Comparison of ENCODE assay signal across 1 mouse cellular context in genomic region chr2:105185768-105186529, GRCm38 (mm10).
A peak's percentile ranks its signal among the peaks of the same experiment; 100 is the strongest.
TF ChIP-seq lines count a peak whose summit lies in the region.

No protein-coding gene starts in this region.

TF ChIP-seq in CH12.LX, 34 proteins besides CTCF, POLR2A, EP300 and RAD21:
- TF ChIP-seq POLR2AphosphoS2 (IDR thresholded peaks at IDR 0.05; ENCODE audit: low read depth, low read length): no peak
- TF ChIP-seq JUND (conservative IDR thresholded peaks at IDR 0.05; ENCODE audit: low read depth, low read length): peak; percentile 68; the same call in 1 of the 2 replicates
- peak; percentile 23; the same call in 1 of the 2 replicates for TF ChIP-seq SMC3 (IDR thresholded peaks at IDR 0.05; ENCODE audit: low read depth, low read length)
- no peak for TF ChIP-seq IRF4 (IDR thresholded peaks at IDR 0.05; ENCODE audit: low read depth, low read length)
- TF ChIP-seq JUN (IDR thresholded peaks at IDR 0.05; ENCODE audit: insufficient read depth, low read depth, low read length): peak; percentile 56
- TF ChIP-seq TBP (conservative IDR thresholded peaks at IDR 0.05; ENCODE audit: low read depth, low read length): no peak
- no peak for TF ChIP-seq MAFK (IDR thresholded peaks at IDR 0.05; ENCODE audit: insufficient replicate concordance, low read length)
- TF ChIP-seq ETS1 (conservative IDR thresholded peaks at IDR 0.05; ENCODE audit: low read depth, low read length): no peak
- TF ChIP-seq NRF1 (IDR thresholded peaks at IDR 0.05; ENCODE audit: low read depth, low read length): no peak
- TF ChIP-seq BHLHE40 (IDR thresholded peaks at IDR 0.05; ENCODE audit: low read depth, low read length): no peak
- TF ChIP-seq ZKSCAN1 (IDR thresholded peaks at IDR 0.05; ENCODE audit: borderline replicate concordance, low read depth, low read length): no peak
- TF ChIP-seq CHD1 (IDR thresholded peaks at IDR 0.05; ENCODE audit: low read depth, low read length): no peak
- no peak for TF ChIP-seq MEF2A (IDR thresholded peaks at IDR 0.05; ENCODE audit: borderline replicate concordance, low read depth, low read length)
- TF ChIP-seq KAT2A (IDR thresholded peaks at IDR 0.05; ENCODE audit: insufficient replicate concordance, low read length): no peak
- TF ChIP-seq MYC (IDR thresholded peaks at IDR 0.05; ENCODE audit: low read depth, low read length): no peak
- no peak for TF ChIP-seq USF2 (conservative IDR thresholded peaks at IDR 0.05; ENCODE audit: low read depth, low read length)
- no peak for TF ChIP-seq UBTF (IDR thresholded peaks at IDR 0.05; ENCODE audit: low read depth, low read length)
- TF ChIP-seq ZC3H11A (IDR thresholded peaks at IDR 0.05; ENCODE audit: low read depth, low read length): no peak
- TF ChIP-seq CHD2 (IDR thresholded peaks at IDR 0.05; ENCODE audit: low read length): no peak
- no peak for TF ChIP-seq SIN3A (IDR thresholded peaks at IDR 0.05; ENCODE audit: low read length)
- no peak for TF ChIP-seq E2F4 (IDR thresholded peaks at IDR 0.05; ENCODE audit: insufficient replicate concordance, low read depth, low read length)
- TF ChIP-seq HCFC1 (IDR thresholded peaks at IDR 0.05; ENCODE audit: low read depth, low read length): no peak
- no peak for TF ChIP-seq USF1 (IDR thresholded peaks at IDR 0.05; ENCODE audit: low read depth, low read length)
TF ChIP-seq in CH12.LX: peak in this region for 3.
